Mouse (Mus musculus) embryonic facial prominence, embryonic 11.5 days (tissue): Measurements from ENCODE around the gene Sorbs2. TPM values are rescaled to one million over a fixed set of nuclear protein-coding genes. Genes with fewer than 3 reads are reported as not detected.

Experiments used
- ATAC-seq: fragments of 200-750 bp; cut with Nextera tagmentation; replicated peaks from 2 replicates; pipeline ENCODE4 v1.8.0; 2017; ENCODE audit warnings: low read depth; ENCODE audit not compliant: insufficient number of reproducible peaks, low FRiP score, low TSS enrichment
- DNase-seq: peaks from one replicate; pipeline ENCODE4 v3.0.0-alpha.2; 2015; ENCODE audit warnings: low spot score
- H3K27ac ChIP-seq: fragments of 300-500 bp; sonication (generic); replicated peaks from 2 replicates; pipeline ENCODE4 v1.5.1; 2014; ENCODE audit warnings: mild to moderate bottlenecking, low read depth, low read length, control low read depth
- H3K27me3 ChIP-seq: fragments of 300-500 bp; sonication (generic); 2 replicates; pipeline ENCODE4 v1.6.1; 2014; ENCODE audit warnings: mild to moderate bottlenecking, low read length, moderate library complexity, mixed read lengths; ENCODE audit not compliant: control insufficient read depth, insufficient read depth
- H3K36me3 ChIP-seq: fragments of 300-500 bp; sonication (generic); replicated peaks from 2 replicates; pipeline ENCODE4 v1.6.1; 2014; ENCODE audit warnings: low read depth, mild to moderate bottlenecking, low read length, moderate library complexity, mixed read lengths; ENCODE audit not compliant: control insufficient read depth, insufficient read depth
- H3K4me1 ChIP-seq: fragments of 300-500 bp; sonication (generic); 2 replicates; pipeline ENCODE4 v1.6.1; 2014; ENCODE audit warnings: low read length, mixed read lengths; ENCODE audit not compliant: control insufficient read depth, insufficient read depth
- H3K4me2 ChIP-seq: fragments of 300-500 bp; sonication (generic); 2 replicates; pipeline ENCODE4 v1.6.1; 2014; ENCODE audit warnings: low read depth, mild to moderate bottlenecking, control low read depth, low read length, moderate library complexity
- H3K4me3 ChIP-seq: fragments of 300-500 bp; sonication (generic); 2 replicates; pipeline ENCODE4 v1.5.1; 2014; ENCODE audit warnings: low read depth, low read length, control low read depth
- H3K9ac ChIP-seq: fragments of 300-500 bp; sonication (generic); replicated peaks from 2 replicates; pipeline ENCODE4 v1.6.1; 2014; ENCODE audit warnings: mild to moderate bottlenecking, control low read depth, low read length
- H3K9me3 ChIP-seq: fragments of 300-500 bp; sonication (generic); replicated peaks from 2 replicates; pipeline ENCODE4 v1.6.1; 2016; ENCODE audit warnings: mild to moderate bottlenecking, low read length, inconsistent platforms, mixed read lengths; ENCODE audit not compliant: control insufficient read depth
- WGBS: fragments of 180-500 bp; shearing (Covaris S2); extraction: QIAGEN DNeasy Blood & Tissue Kit; methylation state at CpG from one replicate; pipeline ENCODE4 v1.1.7; 2014; 5-methylcytosine and 5-hydroxymethylcytosine counted together
- polyA plus RNA-seq: library from polyadenylated mRNA; unstranded; fragments of >200 nt; fragmentation: Nextera tagmentation; extraction: Ambion mirVana; gene quantifications from 2 replicates; pipeline ENCODE4 v1.2.1, GENCODE M21; 2014

Gene Sorbs2
- 23.9 and 26.6 TPM in 2 replicates for polyA plus RNA-seq

- H3K36me3 ChIP-seq, result no peaks in the 10 kb centered on the region
- no peaks in the 10 kb centered on the region for H3K4me1 ChIP-seq
- H3K4me2 ChIP-seq, result peak within 1 kb of the TSS; percentile 49
- no peaks in the 10 kb centered on the region for H3K27me3 ChIP-seq
- ATAC-seq (peak; percentile 62; the same call in 1 of the 2 replicates), DNase-seq (peak; percentile 47)
- H3K9ac ChIP-seq, result peak within 1 kb of the TSS; percentile 53
- WGBS, result 8% methylated on average over 16 of the region's 16 CpGs
- H3K4me3 ChIP-seq, result peak within 1 kb of the TSS; percentile 30
- H3K9me3 ChIP-seq, result no peaks in the 10 kb centered on the region
- no peak within 1 kb of the TSS for H3K27ac ChIP-seq
These were observed at the start of gene Sorbs2 for GRCm38 (mm10) chr8:45507634-45508321. Gene Sorbs2, plus strand, starts transcription at chr8:45507788.

GRCm38 (mm10) chr8:45457874-45458273, 49.7 kb upstream of the Sorbs2 start:
- no peak for DNase-seq
- no peaks in the 10 kb centered on the region for H3K36me3 ChIP-seq
- no peaks in the 10 kb centered on the region for H3K4me1 ChIP-seq
- H3K27ac ChIP-seq, result no peak overlapping the region
- no peak for ATAC-seq
- no peak overlapping the region for H3K4me2 ChIP-seq
- no peak overlapping the region for H3K4me3 ChIP-seq
- H3K9ac ChIP-seq, result no peak overlapping the region
- no peaks in the 10 kb centered on the region for H3K9me3 ChIP-seq
- H3K27me3 ChIP-seq, result no peaks in the 10 kb centered on the region

- WGBS, result 85% methylated on average over 2 of the region's 2 CpGs
- Histone ChIP-seq H3K27me3 (no peaks in the 10 kb centered on the region), H3K4me3 (no peak overlapping the region), H3K4me2 (no peak overlapping the region), H3K4me1 (no peaks in the 10 kb centered on the region), H3K27ac (no peak overlapping the region), H3K9me3 (no peaks in the 10 kb centered on the region), H3K36me3 (no peaks in the 10 kb centered on the region), H3K9ac (no peak overlapping the region)
- ATAC-seq, result no peak
- DNase-seq, result no peak
These were observed 38.6 kb upstream of the Sorbs2 start for GRCm38 (mm10) chr8:45469006-45469405.

- 81% methylated on average over 8 of the region's 8 CpGs for WGBS
- DNase-seq, result no peak
- Histone ChIP-seq H3K36me3 (no peaks in the 10 kb centered on the region), H3K27me3 (no peaks in the 10 kb centered on the region), H3K4me3 (no peak overlapping the region), H3K4me2 (no peak overlapping the region), H3K9me3 (no peaks in the 10 kb centered on the region), H3K9ac (no peak overlapping the region), H3K27ac (no peak overlapping the region), H3K4me1 (no peaks in the 10 kb centered on the region)
- ATAC-seq, result no peak
These were observed 37.9 kb upstream of the Sorbs2 start for GRCm38 (mm10) chr8:45469507-45470178.

- Histone ChIP-seq H3K4me2 (no peak overlapping the region), H3K4me3 (no peak overlapping the region), H3K36me3 (no peaks in the 10 kb centered on the region), H3K9me3 (no peaks in the 10 kb centered on the region), H3K27ac (no peak overlapping the region), H3K27me3 (no peaks in the 10 kb centered on the region), H3K4me1 (no peaks in the 10 kb centered on the region), H3K9ac (no peak overlapping the region)
- ATAC-seq, result no peak
- WGBS, result 74% methylated on average over 4 of the region's 4 CpGs
- DNase-seq, result no peak
These were observed 26.7 kb upstream of the Sorbs2 start for GRCm38 (mm10) chr8:45480886-45481285.

- ATAC-seq, result no peak
- no peak overlapping the region for H3K27ac ChIP-seq
- no peak overlapping the region for H3K4me2 ChIP-seq
- H3K36me3 ChIP-seq, result no peaks in the 10 kb centered on the region
- no peak for DNase-seq
- no peaks in the 10 kb centered on the region for H3K9me3 ChIP-seq
- H3K4me1 ChIP-seq, result no peaks in the 10 kb centered on the region
- no peak overlapping the region for H3K9ac ChIP-seq
- no peak overlapping the region for H3K4me3 ChIP-seq
- WGBS, result 76% methylated on average over 3 of the region's 3 CpGs
- H3K27me3 ChIP-seq, result no peaks in the 10 kb centered on the region
These were observed 21.3 kb upstream of the Sorbs2 start for GRCm38 (mm10) chr8:45486281-45486680.

- WGBS, result 79% methylated on average over 7 of the region's 7 CpGs
These were observed 3.6 kb upstream of the Sorbs2 start for GRCm38 (mm10) chr8:45503971-45504370.

GRCm38 (mm10) chr8:45506376-45506775, 1.2 kb upstream of the Sorbs2 start:
- H3K4me2 ChIP-seq, result no peak overlapping the region
- no peak overlapping the region for H3K4me3 ChIP-seq
- no peak for DNase-seq
- H3K9ac ChIP-seq, result no peak overlapping the region
- no peak overlapping the region for H3K27ac ChIP-seq
- no peaks in the 10 kb centered on the region for H3K27me3 ChIP-seq
- no peaks in the 10 kb centered on the region for H3K36me3 ChIP-seq
- no peaks in the 10 kb centered on the region for H3K9me3 ChIP-seq
- no peak for ATAC-seq
- 71% methylated on average over 4 of the region's 4 CpGs for WGBS
- no peaks in the 10 kb centered on the region for H3K4me1 ChIP-seq

More at GRCm38 (mm10) chr8:45503971-45504370, 3.6 kb upstream of the Sorbs2 start:
- Histone ChIP-seq H3K4me1 (no peaks in the 10 kb centered on the region), H3K9ac (no peak overlapping the region), H3K9me3 (no peaks in the 10 kb centered on the region), H3K4me3 (no peak overlapping the region), H3K4me2 (no peak overlapping the region), H3K27ac (no peak overlapping the region), H3K27me3 (no peaks in the 10 kb centered on the region), H3K36me3 (no peaks in the 10 kb centered on the region)
- ATAC-seq (no peak), DNase-seq (no peak)
